Mouse (Mus musculus) kidney, embryonic 16.5 days (tissue): Measurements from ENCODE around the gene Pxn. TPM values are rescaled to one million over a fixed set of nuclear protein-coding genes. Genes with fewer than 3 reads are reported as not detected.
A peak's percentile ranks its signal among the peaks of the same experiment; 100 is the strongest.

Experiments used
- ATAC-seq: fragments of 200-750 bp; cut with Nextera tagmentation; 2 replicates; pipeline ENCODE4 v1.8.0; 2017; ENCODE audit warnings: moderate TSS enrichment; ENCODE audit not compliant: low FRiP score, low TSS enrichment
- H3K27ac ChIP-seq: fragments of 300-500 bp; sonication (generic); 2 replicates; pipeline ENCODE4 v1.5.1; 2014; ENCODE audit warnings: low read length
- H3K27me3 ChIP-seq: fragments of 300-500 bp; sonication (generic); 2 replicates; pipeline ENCODE4 v1.6.1; 2014; ENCODE audit warnings: low read length, control low read depth, mixed read lengths; ENCODE audit not compliant: insufficient read depth
- H3K36me3 ChIP-seq: fragments of 300-500 bp; sonication (generic); 2 replicates; pipeline ENCODE4 v1.6.1; 2014; ENCODE audit warnings: low read length, control low read depth, mixed read lengths; ENCODE audit not compliant: insufficient read depth
- H3K4me1 ChIP-seq: fragments of 300-500 bp; sonication (generic); 2 replicates; pipeline ENCODE4 v1.6.1; 2014; ENCODE audit warnings: low read length, control low read depth, mixed read lengths; ENCODE audit not compliant: insufficient read depth
- H3K4me2 ChIP-seq: fragments of 300-500 bp; sonication (generic); replicated peaks from 2 replicates; pipeline ENCODE4 v1.6.1; 2014; ENCODE audit warnings: low read depth, low read length
- H3K4me3 ChIP-seq: fragments of 300-500 bp; sonication (generic); 2 replicates; pipeline ENCODE4 v1.5.1; 2014; ENCODE audit warnings: mild to moderate bottlenecking, low read length
- H3K9ac ChIP-seq: fragments of 300-500 bp; sonication (generic); replicated peaks from 2 replicates; pipeline ENCODE4 v1.6.1; 2014; ENCODE audit warnings: low read length
- H3K9me3 ChIP-seq: fragments of 300-500 bp; sonication (generic); 2 replicates; pipeline ENCODE4 v1.6.1; 2016; ENCODE audit warnings: low read length, control low read depth
- WGBS: fragments of 180-500 bp; shearing (Covaris S2); extraction: QIAGEN DNeasy Blood & Tissue Kit; methylation state at CpG from one replicate; pipeline ENCODE4 v1.1.7; 2014; 5-methylcytosine and 5-hydroxymethylcytosine counted together
- polyA plus RNA-seq: library from polyadenylated mRNA; unstranded; fragments of >200 nt; fragmentation: Nextera tagmentation; extraction: Ambion mirVana; gene quantifications from 2 replicates; pipeline ENCODE4 v1.2.1, GENCODE M21; 2015

Pxn gene
- polyA plus RNA-seq, 1 experiment from 2014 or later, result 60.5 TPM

GRCm38 (mm10) chr5:115485489-115486205 is 20.8 kb upstream of the Pxn start:
- Histone ChIP-seq H3K4me2 (0 out of 2 replicates have a peak overlapping the region, but pooled peaks have one; percentile 4), H3K4me1 (peaks cover 36% of the 10 kb centered on the region), H3K9ac (no peak overlapping the region), H3K27me3 (no peaks in the 10 kb centered on the region), H3K9me3 (no peaks in the 10 kb centered on the region), H3K36me3 (no peaks in the 10 kb centered on the region), H3K4me3 (no peak overlapping the region), H3K27ac (peak overlapping the region; percentile 72)
- 67% methylated on average over 18 of the region's 18 CpGs for WGBS
- no peak for ATAC-seq

DNA sequence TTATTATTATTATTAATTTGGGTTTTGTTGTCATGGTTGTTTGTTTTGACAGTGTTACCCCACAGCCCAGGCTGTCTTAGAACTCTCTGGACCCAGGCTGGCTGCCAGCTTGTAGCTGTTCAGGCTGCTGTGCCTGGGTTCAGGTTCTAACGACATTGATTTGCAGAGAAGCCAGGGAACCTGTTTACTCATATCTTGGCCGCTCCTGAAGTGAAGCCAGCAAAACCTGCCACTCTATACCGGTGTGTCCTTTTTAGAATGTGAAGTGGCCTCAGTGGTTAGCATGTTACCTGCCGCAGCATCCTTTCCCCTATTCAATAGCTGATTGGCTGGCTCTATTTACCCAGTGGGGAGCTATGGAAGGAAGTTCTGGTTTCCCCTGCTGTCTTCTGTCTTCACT is 19.8 kb upstream of the Pxn start:
- Histone ChIP-seq H3K27ac (no peak overlapping the region), H3K36me3 (no peaks in the 10 kb centered on the region), H3K4me2 (no peak overlapping the region), H3K9ac (no peak overlapping the region), H3K4me3 (no peak overlapping the region), H3K9me3 (no peaks in the 10 kb centered on the region), H3K27me3 (no peaks in the 10 kb centered on the region), H3K4me1 (peaks cover 47% of the 10 kb centered on the region)
- no peak for ATAC-seq
- WGBS, result 57% methylated on average over 4 of the region's 4 CpGs

DNA sequence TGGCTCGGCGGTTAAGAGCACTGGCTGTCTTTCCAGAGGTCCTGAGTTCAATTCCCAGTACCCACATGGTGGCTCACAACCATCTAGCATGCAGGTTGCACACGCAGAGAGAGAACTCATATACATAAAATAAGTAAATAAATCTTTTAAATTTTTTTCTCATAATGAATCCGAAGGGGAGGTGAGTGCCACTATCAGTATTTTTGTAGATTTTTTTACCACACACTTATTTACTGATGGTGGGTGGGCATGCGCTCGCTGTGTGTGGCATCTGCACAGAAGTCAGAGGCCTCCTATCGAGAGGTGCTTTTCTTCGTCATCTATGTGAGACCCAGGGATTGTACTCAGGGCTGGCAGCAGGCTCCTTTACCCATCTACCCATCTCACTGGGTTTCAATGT is 19.1 kb upstream of the Pxn start:
- no peak overlapping the region for H3K4me3 ChIP-seq
- H3K9ac ChIP-seq, result no peak overlapping the region
- H3K4me1 ChIP-seq, result peaks cover 52% of the 10 kb centered on the region
- no peaks in the 10 kb centered on the region for H3K9me3 ChIP-seq
- H3K27ac ChIP-seq, result no peak overlapping the region
- no peaks in the 10 kb centered on the region for H3K36me3 ChIP-seq
- WGBS, result 90% methylated on average over 8 of the region's 8 CpGs
- H3K4me2 ChIP-seq, result no peak overlapping the region
- no peak for ATAC-seq
- no peaks in the 10 kb centered on the region for H3K27me3 ChIP-seq

GRCm38 (mm10) chr5:115487942-115488580 is 18.4 kb upstream of the Pxn start:
- H3K4me1 ChIP-seq, result peaks cover 46% of the 10 kb centered on the region
- no peaks in the 10 kb centered on the region for H3K36me3 ChIP-seq
- H3K9me3 ChIP-seq, result no peaks in the 10 kb centered on the region
- H3K4me2 ChIP-seq, result no peak overlapping the region
- no peaks in the 10 kb centered on the region for H3K27me3 ChIP-seq
- 71% methylated on average over 9 of the region's 9 CpGs for WGBS
- no peak overlapping the region for H3K4me3 ChIP-seq
- ATAC-seq, result no peak
- no peak overlapping the region for H3K9ac ChIP-seq
- H3K27ac ChIP-seq, result no peak overlapping the region

DNA sequence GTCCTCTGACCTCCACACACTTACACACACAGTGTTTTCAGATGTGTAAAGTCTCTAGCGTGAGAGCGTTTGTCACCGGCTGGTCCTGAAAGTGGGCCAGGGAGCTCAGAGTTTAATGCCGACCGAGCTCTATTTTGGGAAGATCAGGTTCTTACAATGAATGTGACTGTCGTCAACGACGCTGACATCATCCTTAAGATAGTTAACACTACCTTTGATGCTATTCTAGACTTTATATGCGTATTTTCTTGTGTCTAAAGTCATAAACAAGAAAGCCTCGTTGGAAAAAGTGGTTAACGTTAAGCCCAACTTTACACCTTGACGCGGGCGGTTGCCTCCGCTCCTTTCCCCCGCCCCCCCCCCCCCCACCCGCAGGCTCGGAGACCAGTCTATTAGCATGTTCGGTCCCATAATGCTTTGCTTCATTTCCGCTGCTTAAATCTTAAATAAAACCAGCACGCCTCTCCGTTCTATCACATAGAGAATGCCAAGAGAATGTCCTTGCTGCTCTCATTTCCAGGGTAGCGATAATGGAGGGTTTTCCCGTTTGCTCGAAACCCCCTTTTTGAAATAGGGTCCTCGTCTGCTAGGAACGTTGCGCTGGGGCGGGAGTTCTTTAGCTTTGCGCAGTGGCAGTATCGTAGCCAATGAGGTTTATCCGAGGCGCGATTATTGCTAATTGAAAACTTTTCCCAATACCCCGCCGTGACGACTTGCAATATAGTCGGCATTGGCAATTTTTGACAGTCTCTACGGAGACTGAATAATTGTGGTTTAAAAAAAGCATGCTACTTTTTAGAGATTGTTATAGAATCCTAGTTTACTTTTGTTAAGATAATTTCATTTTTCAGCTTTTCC is 17.4 kb upstream of the Pxn start:
- H3K9me3 ChIP-seq, result no peaks in the 10 kb centered on the region
- peak overlapping the region; percentile 51 for H3K4me3 ChIP-seq
- ATAC-seq, result peak; percentile 68
- peaks cover 38% of the 10 kb centered on the region for H3K4me1 ChIP-seq
- peak overlapping the region; percentile 73 for H3K4me2 ChIP-seq
- under 1% methylated on average over 38 of the region's 39 CpGs for WGBS
- H3K9ac ChIP-seq, result peak overlapping the region; percentile 84
- no peaks in the 10 kb centered on the region for H3K36me3 ChIP-seq
- peak overlapping the region; percentile 100 for H3K27ac ChIP-seq
- H3K27me3 ChIP-seq, result no peaks in the 10 kb centered on the region

DNA sequence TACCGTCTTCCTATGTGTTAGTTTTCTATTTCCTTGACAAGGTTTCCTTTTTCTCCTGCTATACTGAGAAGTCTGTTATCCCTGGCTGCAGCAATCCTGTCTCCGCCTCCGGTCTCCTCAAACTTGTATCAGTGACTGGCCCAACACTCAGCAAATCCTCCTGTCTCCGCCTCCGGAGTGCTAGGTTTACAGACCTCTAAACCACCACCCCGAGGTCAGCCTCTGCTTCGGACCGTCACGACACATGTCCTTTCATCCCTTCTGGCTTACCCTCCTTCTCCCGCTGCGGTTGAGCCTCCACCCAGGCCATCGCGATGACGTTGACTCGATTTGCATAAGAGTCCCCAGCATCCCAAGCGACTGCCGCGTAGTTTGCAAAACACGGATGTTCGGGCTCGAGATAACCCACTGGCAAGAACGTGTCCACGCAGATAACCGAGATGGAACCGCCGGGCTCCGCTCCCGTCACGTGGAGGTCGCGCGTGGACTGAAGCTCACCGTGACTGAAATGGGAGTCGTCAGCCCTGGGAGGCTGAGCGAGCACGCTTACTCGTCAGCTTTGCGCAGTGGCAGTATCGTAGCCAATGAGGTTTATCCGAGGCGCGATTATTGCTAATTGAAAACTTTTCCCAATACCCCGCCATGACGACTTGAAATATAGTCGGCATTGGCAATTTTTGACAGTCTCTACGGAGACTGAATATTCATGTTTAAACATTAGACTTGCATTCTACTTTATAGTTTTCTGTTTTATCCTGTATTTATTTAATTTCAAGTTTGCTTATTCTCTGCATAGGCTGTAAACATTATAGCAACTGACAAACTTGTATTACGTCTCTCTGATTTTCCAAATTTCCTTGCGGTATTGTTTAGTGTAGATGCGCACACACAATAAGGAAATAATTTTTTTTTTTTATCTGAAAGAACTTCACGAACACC is 16.5 kb upstream of the Pxn start:
- peaks cover 33% of the 10 kb centered on the region for H3K4me1 ChIP-seq
- peak overlapping the region; percentile 51 for H3K4me3 ChIP-seq
- WGBS, result under 1% methylated on average over 50 of the region's 50 CpGs
- ATAC-seq, result peak; percentile 82
- no peaks in the 10 kb centered on the region for H3K27me3 ChIP-seq
- no peaks in the 10 kb centered on the region for H3K9me3 ChIP-seq
- H3K36me3 ChIP-seq, result no peaks in the 10 kb centered on the region
- peak overlapping the region; percentile 90 for H3K9ac ChIP-seq
- peak overlapping the region; percentile 100 for H3K27ac ChIP-seq
- peak overlapping the region; percentile 73 for H3K4me2 ChIP-seq

DNA sequence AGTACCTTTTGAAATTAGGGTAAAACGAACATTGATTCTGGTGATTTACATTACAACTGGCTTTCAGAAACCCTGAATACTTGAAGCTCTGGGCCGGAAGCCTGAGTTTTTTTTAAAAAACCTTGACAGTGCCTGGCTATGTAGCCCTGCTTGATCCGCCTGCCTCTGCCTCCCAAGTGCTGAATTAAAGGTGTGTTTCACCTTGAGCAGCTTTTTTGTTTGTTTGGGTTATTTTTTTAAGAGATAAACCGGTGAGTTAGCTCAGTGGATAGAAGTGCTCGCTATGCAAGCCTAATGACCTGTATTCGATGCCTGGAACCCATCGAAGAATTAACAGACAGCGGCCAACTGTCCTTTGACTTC is 15.9 kb upstream of the Pxn start:
- Histone ChIP-seq H3K4me3 (no peak overlapping the region), H3K9ac (no peak overlapping the region), H3K27ac (peak overlapping the region; percentile 35; the same call in 1 of the 2 replicates), H3K27me3 (no peaks in the 10 kb centered on the region), H3K4me2 (peak overlapping the region; percentile 19), H3K9me3 (no peaks in the 10 kb centered on the region), H3K36me3 (no peaks in the 10 kb centered on the region), H3K4me1 (peaks cover 32% of the 10 kb centered on the region)
- no peak for ATAC-seq
- WGBS, result 9% methylated on average over 8 of the region's 8 CpGs

DNA sequence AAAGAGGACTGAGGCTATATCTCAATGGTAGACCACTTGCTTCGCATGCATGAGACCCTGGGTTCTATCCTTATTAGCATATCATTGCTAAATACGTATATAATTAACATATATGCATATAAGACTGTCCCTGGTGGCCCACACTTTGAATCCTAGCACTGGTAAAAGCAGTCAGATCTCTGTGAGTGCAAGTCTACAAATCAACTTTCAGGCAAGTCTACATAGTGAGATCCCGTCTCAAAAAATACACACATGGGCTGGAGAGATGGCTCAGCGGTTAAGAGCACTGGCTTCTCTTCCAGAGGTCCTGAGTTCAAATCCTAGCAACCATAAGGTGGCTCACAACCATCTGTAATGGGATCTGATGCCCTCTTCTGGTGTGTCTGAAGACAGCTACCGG is 15.4 kb upstream of the Pxn start:
- WGBS, result 31% methylated on average over 5 of the region's 5 CpGs
- no peak for ATAC-seq

DNA sequence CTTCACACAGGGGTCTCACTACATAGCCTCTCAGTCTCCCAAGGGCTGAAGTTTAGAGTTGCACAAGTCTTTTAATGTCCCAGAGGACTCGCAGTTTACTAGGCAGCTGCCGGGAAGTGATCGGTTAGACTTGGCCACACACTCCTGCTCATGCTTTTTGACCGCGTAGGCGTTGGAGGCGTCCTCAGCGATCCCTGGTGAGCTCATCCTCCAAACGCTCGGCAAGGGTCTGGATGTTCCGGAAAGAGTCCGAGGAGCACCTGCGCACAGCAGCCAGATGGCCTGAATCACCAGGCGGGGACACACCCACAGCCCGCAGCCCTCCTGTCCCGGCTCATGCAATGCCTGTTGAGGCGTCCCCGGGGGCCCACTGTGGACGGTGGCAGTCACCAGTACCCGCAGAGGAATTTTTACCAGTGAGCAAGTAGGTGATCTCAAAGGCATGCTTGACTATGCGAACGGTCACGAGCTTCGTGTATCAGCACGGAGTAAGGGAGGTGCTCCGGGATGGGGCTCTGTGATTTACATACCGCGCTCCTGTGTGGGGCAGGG is 14.6 kb upstream of the Pxn start:
- H3K27me3 ChIP-seq, result no peaks in the 10 kb centered on the region
- WGBS, result 1% methylated on average over 28 of the region's 28 CpGs
- 0 out of 2 replicates have a peak overlapping the region, but pooled peaks have one; percentile 34 for H3K27ac ChIP-seq
- peak overlapping the region; percentile 36 for H3K4me3 ChIP-seq
- peak overlapping the region; percentile 66 for H3K4me2 ChIP-seq
- no peaks in the 10 kb centered on the region for H3K36me3 ChIP-seq
- ATAC-seq, result 0 out of 2 replicates have a peak, but pooled peaks have one; percentile 5
- H3K4me1 ChIP-seq, result peaks cover 25% of the 10 kb centered on the region
- no peaks in the 10 kb centered on the region for H3K9me3 ChIP-seq
- peak overlapping the region; percentile 62 for H3K9ac ChIP-seq

More for the DNA sequence above, 15.4 kb upstream of the Pxn start:
- peaks cover 28% of the 10 kb centered on the region for H3K4me1 ChIP-seq
- no peaks in the 10 kb centered on the region for H3K36me3 ChIP-seq
- no peaks in the 10 kb centered on the region for H3K9me3 ChIP-seq
- H3K4me2 ChIP-seq, result peak overlapping the region; percentile 19
- H3K27me3 ChIP-seq, result no peaks in the 10 kb centered on the region
- H3K4me3 ChIP-seq, result no peak overlapping the region
- H3K27ac ChIP-seq, result no peak overlapping the region
- H3K9ac ChIP-seq, result no peak overlapping the region
